Mouse (Mus musculus): ENCODE data around the gene Gm13288.
"Not testable (repeated sequence)": the region's sequence is repeated elsewhere in the genome, so short reads cannot be mapped to it uniquely, and the experiment has no call there.

Gene Gm13288

GRCm38 (mm10) chr4:88799365-88799764 lies 6.0 kb upstream of the Gm13288 start, which contains the start of gene Gm13285:
TSS of gene Gm13285 (plus strand) at chr4:88799665.
- intact Hi-C loops (cut with DNase I) = not testable (repeated sequence)

- intact Hi-C loops (cut with DNase I) = not testable (repeated sequence)
Measured at GRCm38 (mm10) chr4:88802954-88803353, 2.4 kb upstream of the Gm13288 start, which contains the start of gene Gm13287. TSS of gene Gm13287 (plus strand) at chr4:88803254.

GRCm38 (mm10) chr4:88805761-88806160 lies 430 bp downstream of the Gm13288 start:
- intact Hi-C loops (cut with DNase I) = not testable (repeated sequence)

GRCm38 (mm10) chr4:88815928-88816327 lies 10.6 kb downstream of the Gm13288 start, which contains the start of gene Ifna7:
TSS of gene Ifna7 (plus strand) at chr4:88816228.
- intact Hi-C loops (cut with DNase I) = no loop called here

- intact Hi-C loops (cut with DNase I) = loop anchor here (5.0 kb wide), 1 partner anchor 137 kb away; the partner anchor contains the start of gene Ifna2
Measured at GRCm38 (mm10) chr4:88819659-88820058, 14.3 kb downstream of the Gm13288 start, which contains the start of gene Ifna11. TSS of gene Ifna11 (plus strand) at chr4:88819959.

- intact Hi-C loops (cut with DNase I) = loop anchor here (5.0 kb wide), 1 partner anchor 141 kb away; the partner anchor contains the start of gene Ifna2
Measured at GRCm38 (mm10) chr4:88822995-88823394, 17.7 kb downstream of the Gm13288 start.

GRCm38 (mm10) chr4:88827116-88827515 lies 21.8 kb downstream of the Gm13288 start, which contains the start of gene Ifna6:
TSS of gene Ifna6 (plus strand) at chr4:88827416.
- intact Hi-C loops (cut with DNase I) = not testable (repeated sequence)

GRCm38 (mm10) chr4:88830523-88830922 lies 25.2 kb downstream of the Gm13288 start:
- intact Hi-C loops (cut with DNase I) = no loop called here

- intact Hi-C loops (cut with DNase I) = not testable (repeated sequence)
Measured at GRCm38 (mm10) chr4:88835225-88835624, 29.9 kb downstream of the Gm13288 start, which contains the start of gene Ifna5. TSS of gene Ifna5 (plus strand) at chr4:88835525.

GRCm38 (mm10) chr4:88838828-88839227 lies 33.5 kb downstream of the Gm13288 start:
- intact Hi-C loops (cut with DNase I) = no loop called here

GRCm38 (mm10) chr4:88840058-88840457 lies 34.7 kb downstream of the Gm13288 start:
- intact Hi-C loops (cut with DNase I) = no loop called here

- intact Hi-C loops (cut with DNase I) = no loop called here
Measured at GRCm38 (mm10) chr4:88841438-88841911, 36.1 kb downstream of the Gm13288 start, which contains the start of gene Ifna4. TSS of gene Ifna4 (plus strand) at chr4:88841861.

- intact Hi-C loops (cut with DNase I) = no loop called here
Measured at GRCm38 (mm10) chr4:88845334-88845733, 40.0 kb downstream of the Gm13288 start.

- intact Hi-C loops (cut with DNase I) = no loop called here
Measured at GRCm38 (mm10) chr4:88849698-88850097, 44.4 kb downstream of the Gm13288 start, which contains the start of gene Ifna1. TSS of gene Ifna1 (plus strand) at chr4:88850087.

- intact Hi-C loops (cut with DNase I) = no loop called here
Measured at GRCm38 (mm10) chr4:88851026-88851763, 45.9 kb downstream of the Gm13288 start.
